Mouse (Mus musculus): ENCODE results near the gene Stat5a. TPM values are rescaled to one million over a fixed set of nuclear protein-coding genes. Genes with fewer than 3 reads are reported as not detected.

Stat5a gene
- polyA plus RNA-seq, 1 experiment from 2014 or later: 1.9 TPM

Other genes starting within 250 kb of the Stat5a start
- 101 and 106 TPM in 2 replicates for gene Nkiras2, start 240.1 kb upstream of the Stat5a start, polyA plus RNA-seq (2016; fragmentation: Nextera tagmentation; extraction: Ambion mirVana)
- 298 and 311 TPM in 2 replicates for gene Dnajc7, start 239.2 kb upstream of the Stat5a start, polyA plus RNA-seq (2016; fragmentation: Nextera tagmentation; extraction: Ambion mirVana)
- 0.20 and 0.27 TPM in 2 replicates for gene Zfp385c, start 166.9 kb upstream of the Stat5a start, polyA plus RNA-seq (2016; fragmentation: Nextera tagmentation; extraction: Ambion mirVana)
- gene Dhx58, start 155.1 kb upstream of the Stat5a start, polyA plus RNA-seq (2016; fragmentation: Nextera tagmentation; extraction: Ambion mirVana): 2.4 and 2.5 TPM in 2 replicates
- gene Kat2a, start 146.9 kb upstream of the Stat5a start, polyA plus RNA-seq (2016; fragmentation: Nextera tagmentation; extraction: Ambion mirVana): 61.3 and 64.7 TPM in 2 replicates
- 0.59 TPM in 1 of 2 replicates, not detected in the other for gene Hspb9, start 145.5 kb upstream of the Stat5a start, polyA plus RNA-seq (2016; fragmentation: Nextera tagmentation; extraction: Ambion mirVana)
- gene Rab5c, start 121.1 kb upstream of the Stat5a start, polyA plus RNA-seq (2016; fragmentation: Nextera tagmentation; extraction: Ambion mirVana): 23.7 and 33.1 TPM in 2 replicates
- 4.4 and 4.5 TPM in 2 replicates for gene Kcnh4, start 99.4 kb upstream of the Stat5a start, polyA plus RNA-seq (2016; fragmentation: Nextera tagmentation; extraction: Ambion mirVana)
- 0.38 TPM in 1 of 2 replicates, not detected in the other for gene Hcrt, start 96.4 kb upstream of the Stat5a start, polyA plus RNA-seq (2016; fragmentation: Nextera tagmentation; extraction: Ambion mirVana)
- gene Ghdc, start 88.4 kb upstream of the Stat5a start, polyA plus RNA-seq (2016; fragmentation: Nextera tagmentation; extraction: Ambion mirVana): 3.3 and 4.4 TPM in 2 replicates
- 18.2 and 19.6 TPM in 2 replicates for gene Stat5b, start 8.6 kb upstream of the Stat5a start, polyA plus RNA-seq (2016; fragmentation: Nextera tagmentation; extraction: Ambion mirVana)
- 58.8 and 66.9 TPM in 2 replicates for gene Stat3, start 80.2 kb downstream of the Stat5a start, polyA plus RNA-seq (2016; fragmentation: Nextera tagmentation; extraction: Ambion mirVana)
- 35.0 and 36.0 TPM in 2 replicates for gene Cavin1, start 111.5 kb downstream of the Stat5a start, polyA plus RNA-seq (2016; fragmentation: Nextera tagmentation; extraction: Ambion mirVana)
- 71.1 and 81.7 TPM in 2 replicates for gene Atp6v0a1, start 150.1 kb downstream of the Stat5a start, polyA plus RNA-seq (2016; fragmentation: Nextera tagmentation; extraction: Ambion mirVana)
- gene Naglu, start 210.7 kb downstream of the Stat5a start, polyA plus RNA-seq (2016; fragmentation: Nextera tagmentation; extraction: Ambion mirVana): 10.8 and 11.1 TPM in 2 replicates
- 0.14 and 0.29 TPM in 2 replicates for gene Hsd17b1, start 219.1 kb downstream of the Stat5a start, polyA plus RNA-seq (2016; fragmentation: Nextera tagmentation; extraction: Ambion mirVana)
- gene Coasy, start 223.2 kb downstream of the Stat5a start, polyA plus RNA-seq (2016; fragmentation: Nextera tagmentation; extraction: Ambion mirVana): 50.8 and 54.5 TPM in 2 replicates
- gene Mlx, start 227.9 kb downstream of the Stat5a start, polyA plus RNA-seq (2016; fragmentation: Nextera tagmentation; extraction: Ambion mirVana): 59.6 and 68.0 TPM in 2 replicates
- 31.4 and 34.3 TPM in 2 replicates for gene Psmc3ip, start 236.1 kb downstream of the Stat5a start, polyA plus RNA-seq (2016; fragmentation: Nextera tagmentation; extraction: Ambion mirVana)

Measured in neural tube, embryonic 12.5 days (tissue).